Mouse (Mus musculus) heart, embryonic 12.5 days (tissue): ENCODE measurements around the gene Atp6v0a1. TPM values are rescaled to one million over a fixed set of nuclear protein-coding genes. Genes with fewer than 3 reads are reported as not detected.

Source experiments
- ATAC-seq: fragments of 200-750 bp; cut with Nextera tagmentation; 2 replicates; pipeline ENCODE4 v1.8.0; 2017; ENCODE audit warnings: moderate TSS enrichment, moderate library complexity; ENCODE audit not compliant: insufficient number of reproducible peaks, low FRiP score
- H3K27ac ChIP-seq: fragments of 300-500 bp; sonication (generic); 2 replicates; pipeline ENCODE4 v1.5.1; 2016; ENCODE audit warnings: mild to moderate bottlenecking, moderate library complexity; ENCODE audit not compliant: poor library complexity, severe bottlenecking
- H3K27me3 ChIP-seq: fragments of 300-500 bp; sonication (generic); replicated peaks from 2 replicates; pipeline ENCODE4 v1.6.1; 2016; ENCODE audit warnings: mild to moderate bottlenecking, moderate library complexity
- H3K36me3 ChIP-seq: fragments of 300-500 bp; sonication (generic); 2 replicates; pipeline ENCODE4 v1.6.1; 2016; ENCODE audit warnings: mild to moderate bottlenecking, moderate library complexity
- H3K4me1 ChIP-seq: fragments of 300-500 bp; sonication (generic); replicated peaks from 2 replicates; pipeline ENCODE4 v1.6.1; 2016; ENCODE audit warnings: mild to moderate bottlenecking
- H3K4me2 ChIP-seq: fragments of 300-500 bp; sonication (generic); 2 replicates; pipeline ENCODE4 v1.6.1; 2016; ENCODE audit warnings: mild to moderate bottlenecking, moderate library complexity
- H3K4me3 ChIP-seq: fragments of 300-500 bp; sonication (generic); 2 replicates; pipeline ENCODE4 v1.5.1; 2016; ENCODE audit warnings: mild to moderate bottlenecking
- H3K9ac ChIP-seq: fragments of 300-500 bp; sonication (generic); 2 replicates; pipeline ENCODE4 v1.6.1; 2016; ENCODE audit warnings: mild to moderate bottlenecking, moderate library complexity
- H3K9me3 ChIP-seq: fragments of 300-500 bp; sonication (generic); replicated peaks from 2 replicates; pipeline ENCODE4 v1.6.1; 2016; ENCODE audit warnings: mild to moderate bottlenecking, moderate library complexity
- WGBS: fragments of 180-500 bp; shearing (Covaris S2); methylation state at CpG from one replicate; pipeline ENCODE4 v1.1.7; 2016; 5-methylcytosine and 5-hydroxymethylcytosine counted together
- polyA plus RNA-seq: library from polyadenylated mRNA; unstranded; fragments of >200 nt; fragmentation: Nextera tagmentation; extraction: Ambion mirVana; gene quantifications from 2 replicates; pipeline ENCODE4 v1.2.1, GENCODE M21; 2016

Gene Atp6v0a1
- polyA plus RNA-seq, 1 experiment from 2014 or later = 70.0 TPM

DNA sequence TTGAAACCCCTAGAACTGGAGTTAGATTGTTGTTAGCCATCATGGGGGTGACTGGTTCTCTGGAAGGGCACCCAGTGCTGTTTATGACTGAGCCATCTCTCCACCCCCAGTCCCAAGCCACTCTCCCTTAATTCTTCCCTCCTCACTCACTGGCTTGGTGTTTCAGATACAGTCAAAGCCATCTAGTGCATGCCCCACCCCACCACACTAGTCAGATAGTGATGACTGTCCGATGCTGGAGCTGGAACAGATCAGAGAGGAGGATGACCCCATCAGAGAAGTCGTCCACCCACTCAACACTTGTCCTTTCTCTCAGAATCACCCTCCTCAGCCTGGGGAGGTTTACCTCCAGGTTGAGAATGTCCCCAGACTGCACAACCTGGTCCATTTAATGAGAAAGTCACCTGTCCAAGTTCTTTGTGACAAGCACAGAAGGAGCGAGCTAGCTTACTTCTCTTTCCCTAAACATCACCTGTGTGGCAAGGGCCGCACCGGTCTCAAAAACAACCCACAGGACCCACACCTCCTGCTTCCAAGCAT lies 41.3 kb upstream of the Atp6v0a1 start:
- H3K4me2 ChIP-seq = peak overlapping the region; percentile 78
- peaks cover 67% of the 10 kb centered on the region for H3K4me1 ChIP-seq
- H3K27me3 ChIP-seq = no peaks in the 10 kb centered on the region
- peak overlapping the region; percentile 94 for H3K9ac ChIP-seq
- H3K27ac ChIP-seq = peak overlapping the region; percentile 98
- H3K9me3 ChIP-seq = no peaks in the 10 kb centered on the region
- peaks cover 31% of the 10 kb centered on the region for H3K36me3 ChIP-seq
- WGBS = 63% methylated on average over 5 of the region's 5 CpGs
- H3K4me3 ChIP-seq = peak overlapping the region; percentile 88
- ATAC-seq = no peak

DNA sequence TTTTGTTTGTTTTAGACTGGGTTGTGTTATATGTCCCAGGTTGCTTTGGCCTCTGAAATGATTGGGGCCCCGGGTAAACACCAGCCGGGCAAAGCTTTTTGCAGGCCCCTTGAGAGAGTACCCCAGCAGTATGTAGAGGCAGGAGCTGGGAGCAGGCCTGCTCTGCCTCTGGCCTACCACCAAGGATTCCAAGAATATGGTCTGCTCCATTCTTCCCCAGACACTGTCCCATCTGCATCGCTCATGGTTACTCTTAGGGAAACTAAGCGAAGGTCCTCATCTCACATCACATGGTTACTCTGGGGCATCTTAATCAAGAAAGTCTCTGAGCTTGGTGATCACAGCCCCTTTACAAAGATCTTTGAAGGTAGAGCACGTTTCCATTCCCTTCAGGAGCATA lies 40.8 kb upstream of the Atp6v0a1 start:
- no peak for ATAC-seq
- Histone ChIP-seq H3K4me3 (peak overlapping the region; percentile 88), H3K4me2 (peak overlapping the region; percentile 78), H3K36me3 (peaks cover 30% of the 10 kb centered on the region), H3K9me3 (no peaks in the 10 kb centered on the region), H3K27me3 (no peaks in the 10 kb centered on the region), H3K9ac (peak overlapping the region; percentile 94), H3K27ac (peak overlapping the region; percentile 98), H3K4me1 (peaks cover 61% of the 10 kb centered on the region)
- WGBS = 59% methylated on average over 5 of the region's 5 CpGs

DNA sequence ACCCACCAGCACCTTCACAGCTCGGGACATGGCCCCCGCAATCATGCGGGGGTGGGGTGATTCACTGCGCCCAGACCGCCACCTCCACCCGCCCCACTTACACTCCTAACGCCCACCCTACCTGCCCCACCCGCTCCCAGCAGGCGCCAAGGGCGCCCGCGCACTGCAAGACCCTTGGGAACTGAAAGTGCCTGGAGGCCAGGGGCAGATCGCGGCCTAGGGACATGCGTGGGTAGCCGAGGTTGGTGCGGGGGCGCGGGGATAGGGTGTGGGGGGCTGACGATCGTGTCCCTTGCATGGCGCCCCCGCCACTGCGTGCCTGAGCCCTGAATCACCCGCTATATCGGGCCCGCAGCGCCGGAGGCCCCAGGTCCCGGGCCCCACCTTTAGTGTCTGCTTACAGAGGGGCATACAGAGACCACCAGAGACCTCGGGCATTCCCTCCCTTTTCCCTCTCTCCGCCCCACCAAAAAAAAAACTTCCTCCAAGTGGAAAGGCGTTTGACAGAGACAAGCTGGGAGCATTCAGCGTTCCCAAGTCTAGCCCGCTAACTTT lies 40.0 kb upstream of the Atp6v0a1 start:
- Histone ChIP-seq H3K4me3 (peak overlapping the region; percentile 88), H3K36me3 (peaks cover 23% of the 10 kb centered on the region), H3K9ac (peak overlapping the region; percentile 94), H3K27me3 (no peaks in the 10 kb centered on the region), H3K4me1 (peaks cover 54% of the 10 kb centered on the region), H3K27ac (peak overlapping the region; percentile 98), H3K4me2 (peak overlapping the region; percentile 78), H3K9me3 (no peaks in the 10 kb centered on the region)
- under 1% methylated on average over 34 of the region's 35 CpGs for WGBS
- ATAC-seq = peak; percentile 17; the same call in 1 of the 2 replicates

DNA sequence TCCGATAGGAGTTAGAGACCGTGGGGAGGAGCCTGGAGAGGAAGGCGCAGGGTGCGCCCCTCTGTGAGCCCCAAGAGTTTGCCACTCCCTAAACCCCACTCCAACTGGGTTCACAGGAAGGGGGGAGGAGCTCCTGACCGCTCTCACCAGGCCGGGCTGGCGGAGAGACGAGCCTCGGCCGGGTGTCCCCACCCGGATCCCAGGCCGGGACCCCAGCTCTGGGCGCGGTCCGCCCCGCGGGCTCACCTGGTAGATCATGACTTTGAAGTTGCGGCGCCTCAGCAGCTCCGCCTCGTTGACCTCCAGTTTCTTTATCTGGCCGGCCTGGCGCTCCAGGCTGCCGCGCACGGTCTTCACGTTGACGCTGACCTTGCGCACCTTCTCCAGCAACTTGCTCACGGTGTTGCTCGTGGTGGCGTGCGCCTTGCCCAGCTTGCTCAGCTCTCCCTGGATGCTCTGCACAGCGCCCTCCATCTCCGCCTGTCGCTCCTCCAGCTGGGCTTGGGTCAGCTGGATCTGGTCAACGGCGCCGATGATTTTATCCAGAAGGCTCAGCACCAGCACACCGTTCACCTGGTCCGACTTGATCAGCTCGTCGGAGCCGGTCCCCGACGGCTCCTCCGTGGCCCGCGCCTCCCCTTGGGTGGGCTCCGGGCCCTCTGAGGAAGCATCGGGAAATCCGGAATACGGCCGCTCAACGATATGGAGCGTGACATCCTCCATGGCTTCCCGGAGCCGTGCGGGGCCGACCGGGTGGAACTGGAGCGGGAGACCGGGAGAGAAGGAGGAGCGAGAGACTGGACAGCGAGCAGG lies 39.3 kb upstream of the Atp6v0a1 start:
- H3K4me3 ChIP-seq = peak overlapping the region; percentile 88
- WGBS = under 1% methylated on average over 65 of the region's 65 CpGs
- no peaks in the 10 kb centered on the region for H3K9me3 ChIP-seq
- H3K36me3 ChIP-seq = peaks cover 16% of the 10 kb centered on the region
- H3K4me1 ChIP-seq = peaks cover 50% of the 10 kb centered on the region
- peak; percentile 51 for ATAC-seq
- peak overlapping the region; percentile 94 for H3K9ac ChIP-seq
- H3K4me2 ChIP-seq = peak overlapping the region; percentile 78
- H3K27ac ChIP-seq = peak overlapping the region; percentile 98
- H3K27me3 ChIP-seq = no peaks in the 10 kb centered on the region

DNA sequence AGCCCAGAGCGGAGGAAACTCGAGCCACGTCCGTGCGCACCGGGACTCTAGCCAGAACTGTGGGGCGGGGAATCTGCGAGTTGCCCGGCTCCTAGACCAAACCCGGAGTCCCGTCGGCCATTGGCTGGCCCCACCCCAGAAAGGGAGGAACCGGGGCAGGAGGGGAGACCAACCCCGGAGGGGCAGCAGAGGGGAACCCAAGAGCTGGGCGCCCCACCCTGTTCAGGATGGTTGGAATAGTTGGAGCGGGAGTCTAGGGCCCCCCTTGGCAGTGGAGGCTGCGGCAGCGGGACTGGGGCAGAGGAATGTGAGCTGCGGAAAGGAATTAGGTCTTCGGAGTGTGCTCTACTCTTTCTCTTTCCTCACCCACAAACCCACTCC lies 38.7 kb upstream of the Atp6v0a1 start, which contains the start of gene Cavin1:
Gene Cavin1, minus strand, starts transcription at position 331 of the 381 bp plus-strand sequence.
- H3K9me3 ChIP-seq = no peaks in the 10 kb centered on the region
- under 1% methylated on average over 20 of the region's 20 CpGs for WGBS
- peaks cover 10% of the 10 kb centered on the region for H3K36me3 ChIP-seq
- ATAC-seq = peak; percentile 89
- H3K4me2 ChIP-seq = peak within 1 kb of the TSS; percentile 78
- H3K27me3 ChIP-seq = no peaks in the 10 kb centered on the region
- peak within 1 kb of the TSS; percentile 88 for H3K4me3 ChIP-seq
- peak within 1 kb of the TSS; percentile 98 for H3K27ac ChIP-seq
- H3K9ac ChIP-seq = peak within 1 kb of the TSS; percentile 94
- peaks cover 50% of the 10 kb centered on the region for H3K4me1 ChIP-seq

DNA sequence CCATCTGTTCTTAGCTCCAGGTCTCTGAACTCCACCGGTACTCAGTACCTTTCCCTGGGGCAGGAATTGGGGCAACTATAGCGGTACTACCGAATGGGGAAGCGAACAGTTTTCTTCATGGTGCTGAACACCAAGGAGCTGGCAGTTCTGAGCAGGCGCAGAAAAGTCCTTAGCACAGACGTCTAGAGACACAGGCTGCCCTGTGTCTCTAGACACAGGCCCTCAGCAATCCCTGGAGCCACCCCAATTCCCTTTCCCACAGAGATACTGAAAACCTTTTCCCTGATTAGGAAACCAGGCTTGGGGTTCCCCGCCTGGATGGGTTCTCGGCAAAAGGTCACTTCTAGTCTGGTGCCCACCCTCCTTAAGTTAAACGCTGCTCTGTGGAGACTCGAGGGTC lies 37.8 kb upstream of the Atp6v0a1 start:
- H3K4me2 ChIP-seq = peak overlapping the region; percentile 78
- H3K27ac ChIP-seq = peak overlapping the region; percentile 98
- H3K36me3 ChIP-seq = peaks cover 4% of the 10 kb centered on the region; the same call in 1 of the 2 replicates
- H3K4me1 ChIP-seq = peaks cover 42% of the 10 kb centered on the region
- 65% methylated on average over 10 of the region's 10 CpGs for WGBS
- peak overlapping the region; percentile 94; the same call in 1 of the 2 replicates for H3K9ac ChIP-seq
- no peaks in the 10 kb centered on the region for H3K27me3 ChIP-seq
- ATAC-seq = no peak
- no peaks in the 10 kb centered on the region for H3K9me3 ChIP-seq
- peak overlapping the region; percentile 88; the same call in 1 of the 2 replicates for H3K4me3 ChIP-seq

DNA sequence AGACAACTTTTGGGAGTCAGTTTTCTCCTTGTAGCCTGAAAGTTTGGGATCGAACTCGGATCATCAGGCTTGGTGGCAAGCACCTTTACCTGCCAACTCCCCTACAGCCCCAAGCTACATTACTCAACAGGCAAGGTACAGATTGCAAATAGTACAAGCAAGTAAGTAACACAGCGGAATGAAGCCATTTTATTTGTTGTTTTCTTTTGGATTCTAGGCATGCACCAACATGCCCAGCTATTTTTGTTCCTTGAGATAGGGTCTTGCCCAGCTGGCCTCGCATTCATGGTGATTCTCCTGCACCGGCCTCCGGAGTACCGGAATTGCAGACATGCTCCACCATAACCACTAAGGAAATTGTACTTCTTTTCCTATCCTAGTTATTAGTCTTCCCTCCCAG lies 36.0 kb upstream of the Atp6v0a1 start:
- Histone ChIP-seq H3K4me3 (no peak overlapping the region), H3K4me2 (no peak overlapping the region), H3K36me3 (no peaks in the 10 kb centered on the region), H3K9me3 (no peaks in the 10 kb centered on the region), H3K27ac (no peak overlapping the region), H3K27me3 (no peaks in the 10 kb centered on the region), H3K4me1 (peaks cover 24% of the 10 kb centered on the region), H3K9ac (no peak overlapping the region)
- WGBS = 83% methylated on average over 7 of the region's 7 CpGs
- no peak for ATAC-seq

DNA sequence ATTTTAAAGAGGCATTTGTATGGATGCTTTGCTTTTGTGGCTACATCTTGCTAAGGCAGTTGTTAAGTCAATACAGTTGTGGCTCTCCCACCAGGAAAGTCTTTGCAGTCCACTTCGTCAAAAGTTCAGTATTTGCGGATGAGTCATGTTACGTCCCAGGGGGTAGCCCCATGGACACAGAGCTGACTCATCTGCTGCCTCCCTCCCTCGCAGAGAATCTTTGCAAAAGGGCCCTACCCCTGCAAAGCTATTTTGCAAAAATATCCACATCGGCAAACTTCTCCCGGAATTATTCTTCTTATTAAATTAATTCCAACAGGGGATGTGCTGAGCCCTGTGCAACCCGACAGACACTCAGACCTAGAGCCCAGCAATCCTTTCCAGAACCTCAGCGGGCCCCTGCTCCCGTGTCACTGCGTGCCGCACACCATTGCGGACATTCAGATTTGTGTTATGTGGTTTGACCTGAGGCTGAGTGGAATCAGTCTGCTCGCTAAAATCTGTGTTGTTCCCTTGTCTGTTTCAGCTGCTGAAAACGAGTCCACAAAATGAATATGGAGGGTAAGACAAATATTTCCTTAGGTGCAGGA lies 34.8 kb upstream of the Atp6v0a1 start:
- peaks cover 26% of the 10 kb centered on the region for H3K4me1 ChIP-seq
- no peaks in the 10 kb centered on the region for H3K9me3 ChIP-seq
- no peak overlapping the region for H3K4me2 ChIP-seq
- no peak overlapping the region for H3K9ac ChIP-seq
- H3K36me3 ChIP-seq = no peaks in the 10 kb centered on the region
- no peak for ATAC-seq
- no peaks in the 10 kb centered on the region for H3K27me3 ChIP-seq
- H3K27ac ChIP-seq = no peak overlapping the region
- WGBS = 64% methylated on average over 14 of the region's 14 CpGs
- H3K4me3 ChIP-seq = no peak overlapping the region

DNA sequence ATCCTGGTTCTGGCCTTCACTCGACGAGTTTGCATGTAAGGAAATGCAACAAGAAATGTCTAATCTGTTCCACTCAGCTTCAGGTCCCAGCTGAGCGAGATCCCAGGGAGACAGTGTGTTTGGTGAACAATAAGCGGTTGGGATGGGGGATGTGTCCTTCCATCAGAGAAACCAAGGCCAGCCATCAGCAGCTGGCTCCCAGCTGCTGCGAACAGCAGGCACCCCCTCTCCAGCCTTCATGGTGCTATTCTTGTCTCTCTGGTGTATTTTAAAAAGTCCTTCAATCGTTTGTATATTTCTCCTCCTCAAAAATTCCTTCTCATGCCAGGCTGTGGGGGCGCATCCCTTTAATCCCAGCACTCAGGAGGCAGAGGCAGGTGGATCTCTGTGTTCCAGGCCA lies 34.0 kb upstream of the Atp6v0a1 start:
- H3K4me2 ChIP-seq = no peak overlapping the region
- ATAC-seq = no peak
- H3K27ac ChIP-seq = no peak overlapping the region
- peaks cover 32% of the 10 kb centered on the region for H3K4me1 ChIP-seq
- no peaks in the 10 kb centered on the region for H3K9me3 ChIP-seq
- no peaks in the 10 kb centered on the region for H3K27me3 ChIP-seq
- H3K36me3 ChIP-seq = no peaks in the 10 kb centered on the region
- H3K9ac ChIP-seq = no peak overlapping the region
- 63% methylated on average over 7 of the region's 7 CpGs for WGBS
- H3K4me3 ChIP-seq = no peak overlapping the region

DNA sequence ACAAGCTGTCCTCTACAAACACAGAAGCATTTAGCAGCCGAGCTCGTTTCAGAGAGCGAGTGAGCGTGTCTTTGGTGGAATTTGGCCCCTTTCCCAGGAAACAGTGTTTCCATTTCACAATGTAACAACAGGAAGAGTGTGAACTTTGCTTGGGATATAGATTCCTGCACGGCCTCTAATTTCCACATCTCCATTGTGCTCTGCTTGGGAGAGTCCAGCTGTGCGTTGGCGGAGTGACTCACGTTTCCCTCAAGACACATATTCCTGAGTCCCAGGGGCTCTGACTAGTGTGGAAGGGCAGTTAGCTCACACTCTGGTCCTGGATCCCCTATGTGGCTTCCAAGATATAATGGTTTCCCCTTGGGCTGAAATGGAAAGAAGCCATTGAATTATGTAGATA lies 29.4 kb upstream of the Atp6v0a1 start:
- Histone ChIP-seq H3K4me3 (no peak overlapping the region), H3K27me3 (no peaks in the 10 kb centered on the region), H3K4me2 (no peak overlapping the region), H3K9me3 (no peaks in the 10 kb centered on the region), H3K36me3 (no peaks in the 10 kb centered on the region), H3K4me1 (peaks cover 31% of the 10 kb centered on the region), H3K9ac (0 out of 2 replicates have a peak overlapping the region, but pooled peaks have one; percentile 3), H3K27ac (peak overlapping the region; percentile 74)
- 52% methylated on average over 8 of the region's 8 CpGs for whole genome bisulfite sequencing
- peak; percentile 72 for ATAC-seq

DNA sequence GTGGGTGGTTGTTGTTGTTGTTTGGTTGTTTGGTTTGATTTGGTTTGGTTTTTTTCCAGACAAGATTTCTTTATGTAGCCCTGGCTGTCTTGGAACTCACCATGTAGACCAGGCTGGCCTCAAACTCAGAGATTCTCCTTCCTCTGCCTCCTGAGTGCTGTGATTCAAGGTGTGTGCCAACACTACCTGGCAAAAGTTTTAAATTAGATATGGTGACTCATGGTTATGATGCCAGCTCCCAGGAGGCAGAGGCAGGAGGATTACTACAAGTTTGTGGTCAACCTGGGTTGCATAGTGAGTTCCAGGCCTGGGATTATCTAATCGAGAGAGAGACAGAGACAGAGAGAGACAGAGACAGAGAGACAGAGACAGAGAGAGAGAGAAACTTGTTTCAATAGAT lies 28.8 kb upstream of the Atp6v0a1 start:
- no peak for ATAC-seq
- Histone ChIP-seq H3K4me3 (no peak overlapping the region), H3K9me3 (no peaks in the 10 kb centered on the region), H3K27ac (peak overlapping the region; percentile 74), H3K36me3 (no peaks in the 10 kb centered on the region), H3K9ac (no peak overlapping the region), H3K4me2 (no peak overlapping the region), H3K4me1 (peaks cover 26% of the 10 kb centered on the region), H3K27me3 (no peaks in the 10 kb centered on the region)
- 67% methylated on average over 1 of the region's 1 CpGs for WGBS
